Mouse (Mus musculus) embryonic facial prominence, embryonic 11.5 days (tissue): ENCODE measurements around the gene Serpina11. TPM values are rescaled to one million over a fixed set of nuclear protein-coding genes. Genes with fewer than 3 reads are reported as not detected.
"Not testable (repeated sequence)": the region's sequence is repeated elsewhere in the genome, so short reads cannot be mapped to it uniquely, and the experiment has no call there.

Source experiments
- ATAC-seq: fragments of 200-750 bp; cut with Nextera tagmentation; replicated peaks from 2 replicates; pipeline ENCODE4 v1.8.0; 2017; ENCODE audit warnings: low read depth; ENCODE audit not compliant: insufficient number of reproducible peaks, low FRiP score, low TSS enrichment
- DNase-seq: peaks from one replicate; pipeline ENCODE4 v3.0.0-alpha.2; 2015; ENCODE audit warnings: low spot score
- H3K27ac ChIP-seq: fragments of 300-500 bp; sonication (generic); replicated peaks from 2 replicates; pipeline ENCODE4 v1.5.1; 2014; ENCODE audit warnings: mild to moderate bottlenecking, low read depth, low read length, control low read depth
- H3K27me3 ChIP-seq: fragments of 300-500 bp; sonication (generic); 2 replicates; pipeline ENCODE4 v1.6.1; 2014; ENCODE audit warnings: mild to moderate bottlenecking, low read length, moderate library complexity, mixed read lengths; ENCODE audit not compliant: control insufficient read depth, insufficient read depth
- H3K36me3 ChIP-seq: fragments of 300-500 bp; sonication (generic); replicated peaks from 2 replicates; pipeline ENCODE4 v1.6.1; 2014; ENCODE audit warnings: low read depth, mild to moderate bottlenecking, low read length, moderate library complexity, mixed read lengths; ENCODE audit not compliant: control insufficient read depth, insufficient read depth
- H3K4me1 ChIP-seq: fragments of 300-500 bp; sonication (generic); 2 replicates; pipeline ENCODE4 v1.6.1; 2014; ENCODE audit warnings: low read length, mixed read lengths; ENCODE audit not compliant: control insufficient read depth, insufficient read depth
- H3K4me2 ChIP-seq: fragments of 300-500 bp; sonication (generic); 2 replicates; pipeline ENCODE4 v1.6.1; 2014; ENCODE audit warnings: low read depth, mild to moderate bottlenecking, control low read depth, low read length, moderate library complexity
- H3K4me3 ChIP-seq: fragments of 300-500 bp; sonication (generic); 2 replicates; pipeline ENCODE4 v1.5.1; 2014; ENCODE audit warnings: low read depth, low read length, control low read depth
- H3K9ac ChIP-seq: fragments of 300-500 bp; sonication (generic); replicated peaks from 2 replicates; pipeline ENCODE4 v1.6.1; 2014; ENCODE audit warnings: mild to moderate bottlenecking, control low read depth, low read length
- H3K9me3 ChIP-seq: fragments of 300-500 bp; sonication (generic); replicated peaks from 2 replicates; pipeline ENCODE4 v1.6.1; 2016; ENCODE audit warnings: mild to moderate bottlenecking, low read length, inconsistent platforms, mixed read lengths; ENCODE audit not compliant: control insufficient read depth
- WGBS: fragments of 180-500 bp; shearing (Covaris S2); extraction: QIAGEN DNeasy Blood & Tissue Kit; methylation state at CpG from one replicate; pipeline ENCODE4 v1.1.7; 2014; 5-methylcytosine and 5-hydroxymethylcytosine counted together
- polyA plus RNA-seq: library from polyadenylated mRNA; unstranded; fragments of >200 nt; fragmentation: Nextera tagmentation; extraction: Ambion mirVana; gene quantifications from 2 replicates; pipeline ENCODE4 v1.2.1, GENCODE M21; 2014

Gene Serpina11
- polyA plus RNA-seq, 1 experiment from 2014 or later, result not detected

GRCm38 (mm10) chr12:103966761-103967160, 23.0 kb downstream of the Serpina11 start:
- ATAC-seq, result no peak
- H3K4me1 ChIP-seq, result no peaks in the 10 kb centered on the region
- no peak overlapping the region for H3K4me2 ChIP-seq
- no peaks in the 10 kb centered on the region for H3K27me3 ChIP-seq
- DNase-seq, result no peak
- WGBS, result 74% methylated on average over 3 of the region's 3 CpGs
- H3K27ac ChIP-seq, result no peak overlapping the region
- H3K9ac ChIP-seq, result no peak overlapping the region
- no peaks in the 10 kb centered on the region for H3K36me3 ChIP-seq
- H3K9me3 ChIP-seq, result no peaks in the 10 kb centered on the region
- no peak overlapping the region for H3K4me3 ChIP-seq

DNA sequence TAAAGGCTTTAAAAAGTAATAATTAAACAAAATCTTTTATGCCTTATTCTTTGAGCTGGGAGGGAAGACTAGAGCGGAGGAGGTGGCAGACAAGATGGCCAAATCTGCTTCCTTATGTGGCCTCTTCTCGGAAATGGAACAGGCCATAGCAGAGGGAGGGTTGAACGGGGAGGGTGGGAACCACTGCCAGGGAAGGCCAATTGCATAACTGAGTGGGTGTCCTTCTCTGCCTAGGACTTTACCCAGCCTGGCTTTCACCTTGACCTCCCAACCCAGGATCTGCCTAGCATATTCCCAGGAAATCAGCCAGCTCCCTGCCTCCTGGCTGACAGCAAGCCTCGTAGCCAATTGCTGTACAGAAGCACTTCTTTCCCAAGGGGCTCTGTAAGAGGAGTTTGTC, 26.5 kb downstream of the Serpina11 start:
- DNase-seq, result no peak
- Histone ChIP-seq H3K4me2 (no peak overlapping the region), H3K9ac (no peak overlapping the region), H3K27ac (no peak overlapping the region), H3K9me3 (no peaks in the 10 kb centered on the region), H3K27me3 (no peaks in the 10 kb centered on the region), H3K4me1 (no peaks in the 10 kb centered on the region), H3K4me3 (no peak overlapping the region), H3K36me3 (no peaks in the 10 kb centered on the region)
- 80% methylated on average over 4 of the region's 4 CpGs for WGBS
- ATAC-seq, result no peak

DNA sequence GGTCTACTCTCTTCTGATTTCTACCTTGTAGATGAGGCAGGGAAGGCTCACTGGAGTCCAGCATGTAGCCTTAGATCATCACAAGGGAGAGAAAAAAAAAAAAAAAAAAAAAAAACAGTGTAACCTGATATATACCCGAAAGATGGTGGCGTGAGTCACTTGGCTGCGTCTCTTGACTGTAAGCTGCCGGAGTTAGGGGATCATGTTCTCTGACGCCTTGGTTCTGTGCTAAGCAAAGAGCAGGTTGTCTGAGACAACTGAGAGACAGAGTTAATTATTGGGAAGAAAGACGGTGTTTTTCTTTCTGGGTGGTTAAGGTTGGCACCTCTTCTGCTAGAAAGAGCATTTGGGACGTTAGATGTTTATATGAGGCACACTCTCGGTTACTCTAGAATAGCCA, 26.9 kb downstream of the Serpina11 start:
- Histone ChIP-seq H3K4me3 (no peak overlapping the region), H3K4me1 (no peaks in the 10 kb centered on the region), H3K9ac (no peak overlapping the region), H3K4me2 (no peak overlapping the region), H3K27ac (no peak overlapping the region), H3K27me3 (no peaks in the 10 kb centered on the region), H3K36me3 (no peaks in the 10 kb centered on the region), H3K9me3 (no peaks in the 10 kb centered on the region)
- DNase-seq, result no peak
- no peak for ATAC-seq
- WGBS, result 81% methylated on average over 8 of the region's 8 CpGs

GRCm38 (mm10) chr12:103962337-103962736, 27.4 kb downstream of the Serpina11 start:
- Histone ChIP-seq H3K4me1 (no peaks in the 10 kb centered on the region), H3K27me3 (no peaks in the 10 kb centered on the region), H3K4me3 (no peak overlapping the region), H3K9me3 (no peaks in the 10 kb centered on the region), H3K4me2 (no peak overlapping the region), H3K9ac (no peak overlapping the region), H3K36me3 (no peaks in the 10 kb centered on the region), H3K27ac (no peak overlapping the region)
- WGBS, result 85% methylated on average over 5 of the region's 5 CpGs
- ATAC-seq (no peak), DNase-seq (no peak)

DNA sequence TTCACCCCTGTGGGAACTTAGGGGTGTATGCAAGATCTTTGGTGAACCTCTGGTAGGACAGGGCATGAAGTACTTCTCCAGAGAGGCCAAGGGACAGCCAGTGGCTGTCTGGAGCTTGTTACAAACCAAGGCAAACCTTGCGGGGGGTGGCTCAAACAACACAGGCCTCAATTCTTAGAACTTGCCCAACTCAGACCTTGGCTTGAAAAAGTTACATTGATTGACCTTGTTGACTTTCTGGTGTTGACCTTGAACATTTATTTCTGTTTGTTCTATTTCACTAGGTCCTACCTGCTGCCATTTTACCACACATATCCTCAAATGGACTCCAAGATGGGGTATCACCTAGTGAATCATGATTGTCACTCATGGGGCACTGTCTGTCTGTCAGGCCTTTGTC, 28.0 kb downstream of the Serpina11 start:
- H3K9me3 ChIP-seq, result no peaks in the 10 kb centered on the region
- no peak overlapping the region for H3K4me2 ChIP-seq
- DNase-seq (no peak), ATAC-seq (no peak)
- no peaks in the 10 kb centered on the region for H3K4me1 ChIP-seq
- no peaks in the 10 kb centered on the region for H3K27me3 ChIP-seq
- H3K9ac ChIP-seq, result no peak overlapping the region
- H3K36me3 ChIP-seq, result no peaks in the 10 kb centered on the region
- H3K27ac ChIP-seq, result no peak overlapping the region
- 89% methylated on average over 1 of the region's 1 CpGs for WGBS
- H3K4me3 ChIP-seq, result no peak overlapping the region

DNA sequence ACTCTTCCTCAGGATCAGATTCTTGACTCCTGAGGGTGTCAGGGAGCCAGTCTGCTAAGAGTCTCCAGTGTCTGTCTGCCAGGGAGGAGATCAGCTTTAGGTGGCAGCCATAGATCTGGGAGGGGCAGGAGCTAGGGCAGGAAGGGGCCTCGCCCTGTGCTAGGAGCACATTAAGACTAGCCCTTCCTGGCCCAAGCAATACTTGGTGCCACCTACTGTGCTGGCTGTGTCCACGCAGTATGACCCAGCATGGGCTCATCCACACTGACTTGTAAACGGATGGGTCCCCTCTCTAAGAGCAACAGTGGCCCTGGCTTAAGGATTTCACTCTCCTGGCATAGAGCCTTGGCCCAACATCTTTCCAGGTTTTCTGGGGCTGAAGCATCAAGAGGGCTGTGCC, 31.0 kb downstream of the Serpina11 start, which contains the start of gene Serpina1e:
Gene Serpina1e (minus strand): TSS at position 178 of the 400 bp plus-strand sequence.
- ATAC-seq (no peak), DNase-seq (no peak)
- Histone ChIP-seq H3K4me1 (no peaks in the 10 kb centered on the region), H3K9ac (no peak within 1 kb of the TSS), H3K4me3 (no peak within 1 kb of the TSS), H3K36me3 (no peaks in the 10 kb centered on the region), H3K9me3 (no peaks in the 10 kb centered on the region), H3K4me2 (no peak within 1 kb of the TSS), H3K27ac (no peak within 1 kb of the TSS), H3K27me3 (no peaks in the 10 kb centered on the region)
- WGBS, result 89% methylated on average over 3 of the region's 3 CpGs

DNA sequence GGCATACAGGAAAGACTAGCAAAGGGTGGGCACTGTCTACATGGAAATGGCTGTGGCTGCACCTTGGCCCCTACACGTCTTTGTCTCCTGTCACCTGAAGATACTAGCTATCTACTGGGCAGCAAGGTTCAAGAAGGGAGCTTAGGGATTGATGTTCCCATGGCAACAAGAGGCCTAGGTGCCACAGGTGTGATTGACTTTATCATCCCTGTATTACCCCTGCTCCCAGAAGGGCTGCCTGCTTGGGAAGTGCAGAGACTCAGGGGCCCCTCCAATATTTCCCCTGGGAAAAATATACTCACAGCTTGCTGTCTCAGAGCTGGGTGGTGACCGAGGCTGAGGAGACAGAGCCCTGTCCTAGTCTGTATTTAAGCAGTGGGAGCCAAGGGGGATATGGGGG, 33.2 kb downstream of the Serpina11 start:
- H3K36me3 ChIP-seq, DNase-seq, H3K9ac ChIP-seq, H3K4me1 ChIP-seq, H3K4me2 ChIP-seq, H3K27ac ChIP-seq, H3K9me3 ChIP-seq, H3K4me3 ChIP-seq, ATAC-seq, H3K27me3 ChIP-seq: not testable (repeated sequence)
- 81% methylated on average over 2 of the region's 2 CpGs for WGBS

- H3K4me1 ChIP-seq, DNase-seq, H3K27ac ChIP-seq, H3K4me3 ChIP-seq, H3K9me3 ChIP-seq, ATAC-seq, H3K9ac ChIP-seq, H3K4me2 ChIP-seq, H3K27me3 ChIP-seq, H3K36me3 ChIP-seq: not testable (repeated sequence)
- WGBS, result 95% methylated on average over 2 of the region's 3 CpGs
Measured at GRCm38 (mm10) chr12:103952972-103953371, 36.8 kb downstream of the Serpina11 start.
